22 mouse cellular contexts compared by ENCODE assay signal in the genomic region with DNA sequence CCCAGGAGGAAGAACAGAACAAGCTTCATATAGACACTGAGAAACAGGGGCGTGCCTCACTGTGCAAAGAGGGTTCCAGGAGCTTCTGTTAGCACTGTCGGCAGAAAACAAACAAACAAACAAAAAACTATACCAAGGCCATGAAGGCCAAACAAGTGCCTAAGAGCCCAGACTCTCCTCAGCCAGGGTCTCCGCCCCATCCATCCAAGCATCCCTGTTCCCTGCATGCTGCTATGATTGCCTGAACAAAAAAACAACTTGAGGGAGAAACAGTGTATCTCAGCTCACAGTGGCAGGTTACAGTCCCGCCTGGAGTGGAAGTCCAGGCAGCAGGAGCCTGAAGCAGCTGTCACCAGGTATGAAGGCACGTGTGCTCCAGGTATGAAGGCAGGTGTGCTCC. TPM values are rescaled to one million over a fixed set of nuclear protein-coding genes. Genes with fewer than 3 reads are reported as not detected.
DNase-seq lines count a peak whose midpoint lies in the region; ATAC-seq and TF ChIP-seq lines count a peak whose summit lies in the region.
"Had no signal": no experiment of that assay in that cellular context is flagged by ENCODE, and none has a peak within 500 bp of the region (broad histone marks: within the 10 kb centered on the region; RNA-seq: fewer than 3 reads in every experiment).

No protein-coding gene starts in this region.

- TF ChIP-seq CTCF in forebrain, postnatal 0 days (IDR thresholded peaks at IDR 0.05; ENCODE audit: low read depth) = no peak

- H3K4me2 ChIP-seq in forebrain, postnatal 0 days (ENCODE audit: low read depth) = no peak overlapping the region
- no peak overlapping the region for H3K4me2 ChIP-seq in forebrain, embryonic 13.5 days
- H3K4me2 ChIP-seq: heart, embryonic 11.5 days; heart, embryonic 15.5 days; hindbrain, embryonic 13.5 days had no signal

- H3K27ac ChIP-seq in forebrain, postnatal 0 days (ENCODE audit: low read depth, low read length) = peak overlapping the region; percentile 9
- H3K27ac ChIP-seq in forebrain, embryonic 13.5 days = no peak overlapping the region
- H3K27ac ChIP-seq: embryonic facial prominence, embryonic 10.5 days; heart, embryonic 15.5 days; hindbrain, embryonic 13.5 days; hindbrain, postnatal 0 days had no signal

- H3K4me3 ChIP-seq in forebrain, postnatal 0 days (ENCODE audit: low read depth, low read length) = no peak overlapping the region
- H3K4me3 ChIP-seq in forebrain, embryonic 13.5 days = no peak overlapping the region
- H3K4me3 ChIP-seq: embryonic facial prominence, embryonic 10.5 days; heart, embryonic 15.5 days; hindbrain, embryonic 13.5 days had no signal

- DNase-seq in forebrain, postnatal 0 days = no peak
- DNase-seq in 416B (ENCODE audit: low read depth) = peak; percentile 36
- peak; percentile 26 for DNase-seq in T-cell, adult 2 months (ENCODE audit: low spot score)
- DNase-seq in left cerebral cortex, adult 18-20 months (ENCODE audit: low spot score in 2 of 2) = no peak
- no peak for DNase-seq in right cerebral cortex, postnatal 14 days
- DNase-seq in thymus, postnatal 25 days = no peak
- DNase-seq: adrenal gland, postnatal 14 days; cerebellum, adult 11-12 months; cerebellum, adult 9-10 months; cerebellum, postnatal 36 days; gastrocnemius, postnatal 36 days; heart, adult 18-20 months; heart, postnatal 14 days; kidney, adult 11 months had no signal

- WGBS in forebrain, postnatal 0 days = 60% methylated on average over 5 of the region's 5 CpGs
- WGBS in forebrain, embryonic 13.5 days = 77% methylated on average over 5 of the region's 5 CpGs

- no peaks in the 10 kb centered on the region for H3K27me3 ChIP-seq in forebrain, postnatal 0 days (ENCODE audit: insufficient read depth, low read length)
- peaks cover 16% of the 10 kb centered on the region; the same call in 1 of the 2 replicates for H3K27me3 ChIP-seq in forebrain, embryonic 13.5 days

- H3K9me3 ChIP-seq in forebrain, postnatal 0 days (ENCODE audit: low read length) = no peaks in the 10 kb centered on the region
- H3K9me3 ChIP-seq in forebrain, embryonic 13.5 days (replicated peaks) = no peaks in the 10 kb centered on the region
- H3K9me3 ChIP-seq: embryonic facial prominence, embryonic 10.5 days; heart, embryonic 15.5 days; hindbrain, embryonic 13.5 days had no signal

- peaks cover 9% of the 10 kb centered on the region; the same call in 1 of the 2 replicates for H3K4me1 ChIP-seq in forebrain, postnatal 0 days (ENCODE audit: insufficient read depth)
- H3K4me1 ChIP-seq in forebrain, embryonic 13.5 days = peaks cover 16% of the 10 kb centered on the region

- H3K36me3 ChIP-seq in forebrain, postnatal 0 days (ENCODE audit: insufficient read depth) = no peaks in the 10 kb centered on the region
- H3K36me3 ChIP-seq in forebrain, embryonic 13.5 days (ENCODE audit: poor library complexity, severe bottlenecking) = no peaks in the 10 kb centered on the region
- H3K36me3 ChIP-seq: embryonic facial prominence, embryonic 10.5 days; heart, embryonic 15.5 days; hindbrain, embryonic 13.5 days had no signal

- no peak overlapping the region for H3K9ac ChIP-seq in forebrain, postnatal 0 days
- no peak overlapping the region for H3K9ac ChIP-seq in forebrain, embryonic 13.5 days
- H3K9ac ChIP-seq: heart, embryonic 15.5 days; hindbrain, embryonic 13.5 days had no signal

- ATAC-seq in forebrain, postnatal 0 days = no peak
- no peak for ATAC-seq in forebrain, embryonic 13.5 days
- peak; percentile 75 for ATAC-seq in megakaryocyte progenitor cell, adult 5-6 weeks (replicated peaks; ENCODE audit: poor library complexity)
- ATAC-seq: activated CD4-positive, CD25-positive, alpha-beta regulatory T cell, adult 4 months; hindbrain, postnatal 0 days had no signal

RNA-seq across cellular contexts. Expression of a gene that starts 48.2 kb away (rescaled TPM):
- total RNA-seq in forebrain, postnatal 0 days (2014; rRNA removed) = 81.3 and 82.9 TPM in 2 replicates
- 62.1 and 65.1 TPM in 2 replicates for polyA plus RNA-seq in forebrain, postnatal 0 days (2015; fragmentation: Nextera tagmentation; extraction: Ambion mirVana)
- polyA plus RNA-seq in forebrain, embryonic 13.5 days (2015; fragmentation: Nextera tagmentation; extraction: Ambion mirVana) = 60.3 and 62.1 TPM in 2 replicates
- 9.8 and 11.7 TPM in 2 replicates for total RNA-seq in megakaryocyte progenitor cell, adult 5-6 weeks (2015)
- 11.4 and 12.9 TPM in 2 replicates for total RNA-seq in megakaryocyte progenitor cell, adult 5-6 weeks (2017)
- 100 to 1,000 TPM; 203 to 219 TPM for total RNA-seq in left cerebral cortex, adult 18-20 months (2021)

Comparison
In these comparisons a context has a peak if more than half of its experiments do, and no peak if none do; other contexts are left out.
1. DNase-seq: peak in 416B (single experiment) and T-cell, adult 2 months (single experiment); none in forebrain, postnatal 0 days (single experiment), left cerebral cortex, adult 18-20 months (0 of 2), right cerebral cortex, postnatal 14 days (single experiment) and thymus, postnatal 25 days (single experiment).